Mouse (Mus musculus) yolk sac, embryonic 10.5 days (tissue): ENCODE measurements around the gene Lgals2.
A peak's percentile ranks its signal among the peaks of the same experiment; 100 is the strongest.
"Not testable (repeated sequence)": the region's sequence is repeated elsewhere in the genome, so short reads cannot be mapped to it uniquely, and the experiment has no call there.

Experiments
- DNase-seq: peaks from one replicate; pipeline ENCODE4 v3.0.0-alpha.2; 2017; ENCODE audit warnings: low spot score

Gene Lgals2

DNA sequence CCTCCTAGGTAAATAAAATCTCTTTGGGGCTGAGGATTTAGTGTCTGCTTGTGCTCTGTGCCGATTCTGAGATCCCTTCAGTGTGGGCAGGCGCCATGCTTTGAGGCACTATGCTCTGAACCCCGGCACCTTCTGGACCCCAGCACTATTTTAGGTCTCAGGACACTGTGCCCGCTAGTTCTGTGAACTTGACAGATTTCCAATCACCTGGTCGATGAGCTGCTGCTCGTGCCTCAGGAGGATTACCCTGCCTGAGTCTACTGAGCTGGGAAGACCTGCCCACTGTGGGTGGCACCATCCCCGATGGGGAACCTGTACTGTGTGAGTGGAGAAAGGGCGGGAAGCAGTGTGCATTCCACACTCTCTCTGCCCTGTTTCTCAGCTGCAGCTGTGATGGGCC, 19.7 kb upstream of the Lgals2 start:
- no peak for DNase-seq

DNA sequence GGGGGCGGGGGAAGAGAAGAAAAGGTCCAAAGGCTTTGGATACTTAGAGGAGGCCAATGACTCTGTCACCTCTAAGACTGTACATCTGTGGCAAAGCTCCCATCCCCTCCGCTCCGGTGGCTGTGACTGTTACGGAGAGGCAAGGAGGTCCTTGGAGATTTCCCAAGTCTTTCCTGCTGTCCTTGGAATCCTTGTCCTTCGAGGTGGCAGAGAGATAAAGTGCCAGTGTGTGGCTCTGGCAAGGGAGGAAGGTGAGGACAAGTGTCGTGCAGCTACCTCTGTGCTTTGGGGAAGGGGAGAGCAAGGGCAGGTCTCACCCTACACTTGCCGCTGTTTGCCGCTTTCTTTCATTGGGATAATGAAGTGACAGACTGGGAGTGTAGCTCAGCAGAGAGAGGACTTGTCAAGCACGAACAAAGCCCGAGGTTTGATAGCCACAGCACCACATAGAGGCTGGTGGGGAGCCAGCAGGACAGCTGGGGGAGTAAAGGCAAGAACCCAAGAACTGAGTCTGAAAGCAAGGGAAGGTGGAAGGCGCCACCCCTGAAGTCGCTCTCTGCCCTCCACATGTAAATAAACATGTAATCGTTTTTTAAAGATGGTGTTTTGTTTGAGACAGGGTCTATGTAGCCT, 18.6 kb upstream of the Lgals2 start:
- DNase-seq: no peak

DNA sequence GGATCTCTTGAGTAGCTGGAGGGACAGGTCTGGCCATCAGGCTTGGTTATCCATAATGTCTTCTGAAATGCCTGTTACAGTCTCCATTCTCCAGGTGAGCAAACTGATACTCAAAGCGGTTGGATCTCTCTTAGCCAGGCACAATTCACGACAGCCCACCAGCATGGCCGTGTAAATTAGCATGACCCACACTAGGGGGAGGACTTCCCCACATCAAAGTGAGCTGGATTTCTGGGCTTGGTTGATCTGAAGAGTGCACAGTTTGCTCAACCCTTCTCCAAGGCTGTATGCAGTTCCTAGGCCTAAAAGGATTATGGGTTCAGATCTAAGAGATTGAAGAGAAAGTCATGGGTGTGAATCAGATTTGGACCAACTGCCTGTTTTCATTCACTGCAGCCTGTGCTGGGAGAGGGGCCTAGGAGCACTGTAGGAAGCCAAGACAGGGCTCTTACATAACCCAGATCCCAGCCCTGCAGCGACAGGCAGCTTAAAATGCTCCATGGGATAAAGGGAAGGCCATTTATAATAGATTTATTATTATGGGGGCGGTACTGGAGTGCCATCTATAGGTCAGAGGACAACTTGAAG, 16.8 kb upstream of the Lgals2 start:
- DNase-seq: no peak

DNA sequence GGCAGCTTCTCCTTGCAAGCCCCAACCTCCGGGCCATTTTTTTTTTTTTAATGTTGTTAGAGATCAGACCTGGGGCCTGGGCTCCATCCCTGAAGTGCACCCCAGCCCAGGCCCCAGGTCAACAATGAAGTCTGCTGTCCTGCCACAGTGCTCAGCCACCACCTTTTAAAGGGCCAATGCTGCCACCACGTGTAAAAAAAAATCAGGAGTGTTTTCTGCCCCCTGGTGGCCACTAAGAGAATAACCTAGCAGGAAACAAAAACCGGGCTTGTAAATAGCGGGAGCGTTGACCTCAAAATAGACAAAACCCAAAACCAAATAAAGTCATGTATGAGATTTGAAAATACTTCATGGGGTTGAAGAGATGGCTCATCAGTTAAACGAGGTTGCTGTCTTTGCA, 14.4 kb upstream of the Lgals2 start:
- peak; percentile 58 for DNase-seq

DNA sequence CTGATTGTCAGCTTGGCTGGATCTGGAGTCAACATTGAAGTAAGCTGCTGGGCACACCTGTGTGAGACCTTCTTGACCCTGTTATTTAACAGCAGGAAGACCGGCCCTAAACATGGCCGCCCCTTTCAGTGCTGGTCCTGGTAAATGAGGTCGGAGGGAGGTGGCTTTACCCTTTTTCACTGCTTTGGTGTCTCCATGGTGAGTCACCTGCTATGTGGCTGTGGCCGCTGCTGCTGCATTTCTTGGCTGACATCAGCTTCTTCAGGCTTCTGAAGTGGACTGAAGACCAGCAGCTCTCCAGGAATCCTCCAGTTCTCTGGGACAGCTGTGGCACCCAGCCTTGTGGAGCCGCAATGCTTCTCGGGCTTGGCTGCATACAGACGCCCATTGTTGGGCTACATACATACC, 13.5 kb upstream of the Lgals2 start:
- no peak for DNase-seq

DNA sequence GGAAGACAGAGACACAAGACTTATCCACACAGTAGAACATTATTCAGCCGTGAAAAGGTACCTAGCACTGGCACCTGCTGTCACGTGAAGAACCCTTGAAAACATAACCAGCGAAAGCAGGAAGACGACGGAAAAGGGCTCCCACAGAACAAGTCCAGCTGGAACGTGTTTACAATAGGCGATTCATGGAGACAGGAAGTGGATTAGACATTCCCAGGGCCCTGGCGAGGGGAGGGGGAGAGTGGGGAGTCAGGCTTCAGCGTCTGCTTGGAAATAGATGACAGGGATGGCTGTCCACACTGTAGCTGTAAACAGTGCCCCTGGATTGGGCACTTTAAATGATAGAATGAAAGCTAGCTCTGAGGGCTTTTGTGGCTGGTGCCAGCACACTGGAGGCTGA, 13.1 kb upstream of the Lgals2 start:
- peak; percentile 81 for DNase-seq

DNA sequence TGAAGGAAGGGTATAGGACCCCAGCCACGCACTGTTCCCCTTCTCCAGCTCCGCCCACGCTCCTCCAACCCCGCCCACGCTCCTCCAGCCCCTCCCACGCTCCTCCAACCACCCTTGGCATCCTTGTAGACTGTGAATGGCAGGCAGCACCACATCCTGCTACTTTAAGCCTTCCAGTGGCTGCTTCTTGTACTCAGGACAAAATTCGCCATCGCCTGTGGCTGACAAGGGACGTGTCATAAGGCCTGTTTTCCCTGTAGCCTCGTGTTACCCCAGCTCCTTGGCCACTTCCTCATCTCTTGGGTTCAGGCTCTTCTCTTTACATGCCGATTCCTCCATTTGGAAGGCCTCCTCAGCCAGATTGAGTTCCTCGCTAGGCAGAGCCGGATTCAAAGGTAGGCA, 8.5 kb upstream of the Lgals2 start:
- DNase-seq: no peak

DNA sequence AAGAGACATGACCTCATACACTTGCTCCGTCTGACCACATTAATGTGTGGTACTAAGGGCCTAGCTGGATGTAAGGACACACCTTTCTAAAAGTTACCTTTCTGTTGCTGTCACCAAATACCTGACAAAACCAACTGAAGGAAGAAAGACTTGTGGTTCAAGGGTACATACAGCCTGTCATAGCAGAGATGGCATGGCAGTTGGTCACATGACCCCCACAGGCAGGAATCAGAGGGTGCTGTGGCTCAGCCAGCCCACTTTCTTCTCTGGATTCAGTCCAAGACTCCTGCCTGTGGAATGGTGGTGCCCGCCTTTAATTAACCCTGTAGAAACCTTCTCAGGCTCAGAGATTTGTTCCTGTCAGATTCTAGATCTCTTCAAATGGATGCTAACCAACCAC, 7.8 kb upstream of the Lgals2 start:
- DNase-seq: no peak

DNA sequence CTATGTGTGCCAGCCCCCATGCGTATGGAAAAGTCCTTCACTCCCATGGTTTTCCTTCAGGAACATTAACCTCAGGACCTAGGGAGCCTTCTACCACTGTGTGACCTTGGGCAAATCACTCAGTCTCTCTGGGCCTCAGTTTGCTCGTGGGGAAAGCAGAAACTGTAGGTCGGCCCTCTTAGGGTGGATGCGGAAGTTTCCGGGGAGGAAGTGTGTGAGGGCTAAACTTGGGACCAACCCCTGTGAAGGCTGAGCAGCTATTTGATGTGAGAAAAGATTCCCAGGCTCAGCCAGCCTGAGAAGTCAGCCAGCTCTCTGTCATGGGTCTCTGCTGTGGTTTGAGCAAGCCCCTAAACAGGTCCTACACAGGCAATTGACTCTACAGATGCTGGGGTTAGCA, 7.0 kb upstream of the Lgals2 start:
- DNase-seq: no peak

DNA sequence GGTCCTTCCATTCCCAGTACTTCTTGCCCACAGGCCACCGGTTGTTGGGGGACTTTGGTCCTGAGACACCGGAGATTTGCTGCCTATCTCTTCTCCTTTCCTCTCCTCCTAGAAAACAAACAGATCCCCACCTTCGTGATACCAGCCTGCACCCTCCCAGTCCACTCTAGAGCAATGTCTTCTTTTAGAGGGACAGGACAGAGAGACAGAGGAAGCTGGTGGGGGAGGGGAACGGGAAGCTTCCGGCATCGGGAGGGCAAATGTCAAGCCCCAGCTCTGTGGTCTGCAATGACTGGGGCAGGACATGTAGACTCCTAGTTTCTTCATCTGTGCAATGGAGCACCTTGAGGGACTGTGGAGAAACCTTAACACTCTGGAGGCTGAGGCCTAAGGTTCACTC, 4.4 kb upstream of the Lgals2 start:
- DNase-seq: peak; percentile 79

DNA sequence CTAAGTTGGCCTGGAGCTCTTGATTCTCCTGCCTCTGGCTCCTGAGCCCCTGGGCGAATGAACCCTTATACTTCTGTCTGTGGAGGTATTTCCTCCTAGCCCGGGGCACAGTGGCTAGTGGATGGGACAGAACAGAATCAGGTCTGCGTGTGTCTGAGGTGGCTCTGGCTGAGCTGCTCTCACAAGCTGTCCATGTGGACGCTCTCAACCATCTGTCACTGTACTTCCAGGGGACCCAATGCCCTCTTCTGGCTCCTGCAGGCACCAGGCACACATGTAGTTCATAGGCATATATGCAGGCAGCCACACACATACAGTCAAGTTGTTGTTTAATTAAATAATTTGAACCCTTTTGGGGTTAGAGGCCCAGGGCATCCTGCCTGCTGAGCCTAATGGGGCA, 4.0 kb upstream of the Lgals2 start:
- no peak for DNase-seq

DNA sequence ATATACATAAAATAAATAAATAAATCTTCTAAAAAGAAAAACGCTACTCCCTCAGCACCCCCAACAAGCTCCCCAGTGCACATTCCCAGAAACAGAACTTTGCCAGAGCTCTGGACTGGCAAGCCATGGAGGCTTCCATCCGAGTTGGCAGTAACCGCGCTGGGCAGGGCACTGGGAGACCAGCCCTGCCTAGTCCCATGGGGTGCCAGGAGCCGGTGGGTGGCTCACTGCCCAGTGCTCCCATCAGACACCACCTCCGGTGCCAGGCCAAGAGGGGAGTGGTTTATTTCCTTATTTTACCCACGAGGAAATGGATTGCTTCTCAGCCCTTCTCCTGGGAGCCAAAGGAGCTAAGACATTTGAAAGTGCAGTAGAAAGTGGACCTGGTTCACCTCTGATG, 1.7 kb upstream of the Lgals2 start:
- DNase-seq: no peak

DNA sequence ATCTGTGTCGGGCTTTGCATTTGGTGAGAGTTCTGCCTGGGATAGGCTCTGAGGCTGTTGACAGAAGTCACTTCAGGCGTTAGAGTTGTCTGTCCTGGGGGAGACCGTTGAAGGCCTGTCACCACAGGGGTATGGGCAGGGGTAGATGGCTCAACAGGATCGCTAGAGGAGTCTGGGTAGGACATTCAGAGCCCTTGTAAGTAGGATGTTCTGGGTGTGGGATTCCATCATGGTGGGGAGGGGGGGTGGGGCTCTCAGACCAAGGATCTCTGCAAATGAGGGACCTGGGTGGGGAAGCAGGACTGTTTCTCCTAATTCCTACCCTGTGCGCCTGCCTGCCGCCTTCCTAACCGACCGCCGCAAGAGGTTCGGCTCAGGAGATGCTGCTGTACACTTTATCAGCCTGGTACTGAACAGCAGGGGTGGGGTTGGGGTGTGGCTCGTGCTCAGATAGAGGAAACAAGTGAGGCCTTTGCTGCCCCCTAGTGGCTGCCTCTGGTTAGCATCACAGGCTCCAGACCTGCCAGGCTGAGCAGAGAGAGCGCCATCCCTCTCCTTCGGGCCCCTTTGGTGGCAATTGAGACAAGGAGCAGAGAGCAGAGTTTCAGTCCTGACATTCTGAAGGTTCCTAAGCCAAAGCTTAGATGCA, 3.7 kb downstream of the Lgals2 start:
- peak; percentile 89 for DNase-seq

DNA sequence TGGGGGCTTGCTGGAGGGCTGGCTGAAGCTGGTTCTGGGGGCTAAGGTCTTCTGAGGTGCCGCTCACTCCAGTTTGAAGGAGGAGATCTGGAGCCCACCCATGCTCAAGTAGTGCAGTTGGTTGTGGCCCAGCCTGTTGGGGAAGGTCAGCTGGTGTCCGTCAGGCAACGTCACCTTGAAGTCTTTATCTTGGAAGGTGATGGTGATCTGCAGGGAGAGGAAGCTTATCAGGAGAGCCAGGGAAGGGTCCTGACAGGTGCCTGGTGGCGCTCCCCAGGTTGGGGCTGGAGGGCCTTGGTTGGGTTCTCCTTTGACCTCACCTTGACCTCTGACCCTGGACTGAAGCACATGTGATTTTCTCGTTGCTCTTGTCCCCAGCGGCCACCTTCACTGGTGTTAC, 4.4 kb downstream of the Lgals2 start:
- DNase-seq: peak; percentile 72

DNA sequence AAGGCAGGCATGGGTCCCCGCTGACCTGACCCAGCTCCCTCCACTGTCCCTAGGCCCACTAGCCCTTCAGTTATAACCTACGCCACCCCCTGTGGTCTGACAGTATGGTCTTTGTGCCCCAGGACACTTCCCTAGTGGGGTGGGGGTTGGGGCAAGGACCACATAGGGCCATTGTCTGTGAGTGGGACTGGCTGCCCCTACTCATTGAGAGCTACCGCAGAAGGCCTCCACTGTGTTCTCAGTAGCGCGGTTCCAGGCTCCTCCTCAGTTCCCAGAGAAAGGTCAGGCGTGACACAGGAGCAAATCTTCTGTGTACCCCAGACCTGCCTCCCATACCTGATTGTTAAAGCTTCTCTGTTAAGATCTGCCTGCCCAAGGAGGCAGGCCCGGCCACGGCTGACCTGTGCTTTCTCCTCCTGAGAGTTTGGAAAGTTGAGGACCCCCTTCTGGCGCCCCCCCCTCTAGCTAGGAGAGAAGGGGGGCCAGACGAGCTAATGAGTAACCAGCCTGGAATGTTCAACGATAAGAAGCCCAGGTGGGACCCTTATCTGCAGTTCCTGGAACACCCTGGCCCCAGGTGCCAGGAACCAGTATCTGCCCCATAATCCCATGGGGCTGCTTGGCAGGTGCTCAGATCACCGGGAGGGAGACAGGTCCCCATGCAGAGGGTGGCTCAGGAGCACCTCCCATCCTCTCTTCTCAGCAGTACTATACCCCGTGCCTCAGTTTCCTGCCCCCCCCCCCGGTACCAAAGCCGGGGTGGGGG, 5.1 kb downstream of the Lgals2 start:
- DNase-seq: peak; percentile 85

DNA sequence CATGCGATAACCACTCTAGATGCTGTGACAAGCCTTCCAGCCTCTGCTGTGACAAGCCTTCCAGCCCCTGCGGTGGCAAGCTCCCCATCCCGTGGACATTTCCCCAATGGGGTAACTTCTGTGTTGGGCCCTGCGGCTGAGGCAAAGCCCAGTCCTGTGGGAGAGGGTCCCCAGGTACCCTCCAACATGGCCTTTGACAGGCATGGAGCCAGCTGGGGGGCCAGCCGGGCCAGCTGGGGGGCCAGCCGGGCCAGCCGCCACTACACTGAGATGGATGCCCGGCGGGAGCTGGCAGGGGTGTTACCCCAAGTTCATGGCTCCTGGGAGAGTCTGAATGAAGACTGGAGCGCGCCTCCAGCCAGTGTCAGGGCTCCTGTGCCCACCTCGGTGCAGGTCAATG, 5.8 kb downstream of the Lgals2 start:
- peak; percentile 41 for DNase-seq

DNA sequence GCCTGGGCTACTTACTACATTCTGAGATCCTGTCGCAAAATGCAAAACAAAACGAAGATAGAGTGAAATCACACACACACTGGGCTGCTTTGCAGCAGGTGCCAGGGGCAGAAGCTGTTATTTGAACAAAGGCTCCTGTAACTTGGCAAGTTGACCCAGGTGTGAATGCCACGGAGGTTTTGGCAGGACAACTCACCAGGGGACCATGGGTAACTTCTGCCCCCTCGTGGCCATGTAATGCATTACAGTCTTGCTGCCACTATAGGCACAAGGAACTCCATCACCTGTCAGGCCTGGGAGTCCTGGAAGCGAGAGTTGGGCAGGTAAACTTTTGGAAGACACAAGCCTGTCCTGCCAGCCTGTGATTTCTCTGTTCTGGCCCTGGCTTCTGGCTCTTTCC, 6.9 kb downstream of the Lgals2 start:
- peak; percentile 81 for DNase-seq

DNA sequence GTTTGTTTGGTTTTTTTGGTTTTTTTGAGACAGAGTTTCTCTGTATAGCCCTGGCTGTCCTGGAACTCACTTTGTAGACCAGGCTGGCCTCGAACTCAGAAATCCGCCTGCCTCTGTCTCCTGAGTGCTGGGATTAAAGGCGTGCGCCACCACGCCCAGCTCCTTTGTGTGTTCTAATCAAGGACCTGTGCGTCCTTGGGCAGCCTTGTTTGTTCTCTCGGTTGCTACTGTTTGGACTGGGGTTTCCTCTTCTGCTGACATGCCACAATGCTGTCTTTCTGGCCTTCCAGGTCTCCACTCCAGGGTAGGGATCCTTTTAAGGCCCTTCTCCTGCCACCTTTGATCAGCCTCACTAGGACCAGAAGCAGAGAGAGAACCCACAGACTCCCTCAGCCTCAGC, 8.5 kb downstream of the Lgals2 start:
- DNase-seq: not testable (repeated sequence)

DNA sequence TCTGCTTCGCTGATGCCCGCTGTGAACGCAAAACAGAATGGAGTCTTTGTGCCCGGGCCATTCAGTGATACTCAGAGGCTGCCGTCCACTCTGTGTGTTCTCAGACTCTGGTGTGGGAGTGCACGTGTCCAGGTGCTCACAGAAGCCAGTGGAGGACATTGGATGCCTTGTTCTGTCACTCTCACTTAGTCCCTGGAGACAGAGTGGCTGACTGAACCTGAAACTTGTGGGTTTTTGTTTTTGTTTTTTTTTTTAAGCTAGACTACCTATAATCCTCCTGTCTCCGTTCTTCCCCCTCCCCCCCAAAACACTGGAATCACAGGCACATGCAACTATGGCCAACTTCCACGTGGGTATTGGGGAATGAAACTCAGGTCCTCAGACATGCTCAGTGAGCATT, 9.0 kb downstream of the Lgals2 start:
- DNase-seq: no peak

DNA sequence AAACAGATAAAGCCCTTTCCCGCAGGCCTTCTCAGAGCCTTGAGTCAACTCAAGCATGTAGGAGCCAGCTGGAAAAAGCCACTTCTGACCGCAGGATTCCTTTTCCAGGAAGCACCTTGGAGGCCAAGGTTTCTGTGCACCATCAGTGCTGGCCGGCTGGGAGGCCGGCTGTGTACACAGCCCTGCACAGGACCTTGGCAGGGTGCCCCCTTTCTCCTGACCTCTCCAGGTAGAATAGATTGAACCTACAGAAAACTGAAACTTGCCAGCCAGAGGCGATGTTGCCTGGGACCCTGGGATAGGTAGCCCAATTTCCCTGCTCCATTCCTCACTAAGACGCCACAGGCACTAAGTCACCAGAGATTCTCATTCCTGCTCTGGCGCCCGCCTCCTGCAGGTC, 9.5 kb downstream of the Lgals2 start:
- no peak for DNase-seq

DNA sequence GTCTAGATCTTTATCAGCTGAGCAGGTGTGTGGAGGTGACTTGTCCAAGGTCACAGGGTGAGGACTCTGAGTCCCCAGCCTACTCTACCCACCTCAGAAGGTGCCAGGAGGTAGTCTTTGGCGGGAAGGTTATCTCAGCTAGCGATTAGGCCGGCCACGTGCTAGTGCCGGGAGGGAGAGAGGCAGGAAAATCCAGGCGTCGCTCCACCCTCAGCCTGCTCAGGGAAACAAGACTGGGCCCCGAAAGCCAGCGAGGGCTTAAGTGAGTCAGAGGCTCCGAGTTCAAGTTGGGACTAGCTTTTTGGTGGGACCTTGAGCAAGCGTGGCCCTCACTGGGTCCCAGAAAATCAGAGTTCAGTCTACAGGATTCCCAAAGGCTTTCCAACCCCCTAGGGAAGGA, 10.0 kb downstream of the Lgals2 start:
- no peak for DNase-seq

DNA sequence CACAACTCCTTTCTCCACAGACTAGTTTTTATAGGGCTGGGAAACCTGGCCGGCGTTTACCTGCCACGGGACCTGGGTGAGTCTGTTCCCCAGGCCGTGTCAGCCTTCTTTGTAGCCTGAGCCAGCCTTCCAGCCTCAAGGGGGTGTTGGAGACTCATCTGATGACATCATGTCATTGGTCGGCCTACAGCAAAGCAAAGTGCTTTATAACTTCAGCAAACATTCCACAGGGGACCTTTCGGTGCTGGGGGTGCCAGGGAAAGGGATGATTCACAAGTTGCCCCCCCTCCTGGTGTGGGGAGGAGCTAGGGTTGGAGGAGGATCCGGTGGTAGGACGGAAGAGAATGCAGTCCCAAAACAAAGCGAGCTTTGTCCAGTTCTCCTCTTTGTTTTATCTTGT, 10.5 kb downstream of the Lgals2 start:
- peak; percentile 74 for DNase-seq
